Mouse (Mus musculus): ENCODE measurements at regions not wholly inside any gene's neighbourhood (a gene's known extent, or its start where the extent isn't known, plus 50 kb on each side); places are given as distances from the start of the nearest gene placed in this dataset.

GRCm38 (mm10) chr16:78247189-78247588 is 54.1 kb upstream of the Cxadr start:
- DNase-seq (ENCODE audit: low spot score): no peak

- DNase-seq (ENCODE audit: low spot score): no peak
Observed at GRCm38 (mm10) chr16:78242678-78243077, 58.6 kb upstream of the Cxadr start.

- no peak for DNase-seq (ENCODE audit: low spot score)
Observed at GRCm38 (mm10) chr16:78240152-78240551, 61.1 kb upstream of the Cxadr start.

- no peak for DNase-seq (ENCODE audit: low spot score)
Observed at GRCm38 (mm10) chr16:78238052-78238701, 63.1 kb upstream of the Cxadr start.

GRCm38 (mm10) chr16:78237641-78238051 is 63.6 kb upstream of the Cxadr start:
- DNase-seq (ENCODE audit: low spot score): no peak

- DNase-seq (ENCODE audit: low spot score): no peak
Observed at GRCm38 (mm10) chr16:78236746-78237640, 64.3 kb upstream of the Cxadr start.

GRCm38 (mm10) chr16:78232205-78232604 is 69.1 kb upstream of the Cxadr start:
- DNase-seq (ENCODE audit: low spot score): no peak

- no peak for DNase-seq (ENCODE audit: low spot score)
Observed at GRCm38 (mm10) chr16:78229013-78229412, 72.3 kb upstream of the Cxadr start.

GRCm38 (mm10) chr16:78222377-78222776 is 78.9 kb upstream of the Cxadr start:
- no peak for DNase-seq (ENCODE audit: low spot score)

GRCm38 (mm10) chr16:78221781-78222180 is 79.5 kb upstream of the Cxadr start:
- no peak for DNase-seq (ENCODE audit: low spot score)

GRCm38 (mm10) chr16:78217633-78218032 is 83.7 kb upstream of the Cxadr start:
- no peak for DNase-seq (ENCODE audit: low spot score)

- DNase-seq (ENCODE audit: low spot score): no peak
Observed at GRCm38 (mm10) chr16:78216752-78217351, 84.4 kb upstream of the Cxadr start.

GRCm38 (mm10) chr16:78211687-78212086 is 89.6 kb upstream of the Cxadr start:
- DNase-seq (ENCODE audit: low spot score): no peak

- DNase-seq (ENCODE audit: low spot score): no peak
Observed at GRCm38 (mm10) chr16:78208321-78208720, 93.0 kb upstream of the Cxadr start.

GRCm38 (mm10) chr16:78204332-78204731 is 97.0 kb upstream of the Cxadr start:
- DNase-seq (ENCODE audit: low spot score): no peak

- no peak for DNase-seq (ENCODE audit: low spot score)
Observed at GRCm38 (mm10) chr16:78200044-78200830, 101.1 kb upstream of the Cxadr start.

GRCm38 (mm10) chr16:78199252-78199651 is 102.0 kb upstream of the Cxadr start:
- DNase-seq (ENCODE audit: low spot score): no peak

- DNase-seq (ENCODE audit: low spot score): peak; percentile 64
Observed at GRCm38 (mm10) chr16:78198642-78199121, 102.6 kb upstream of the Cxadr start.

GRCm38 (mm10) chr16:78197252-78197896 is 103.9 kb upstream of the Cxadr start:
- peak; percentile 65 for DNase-seq (ENCODE audit: low spot score)

GRCm38 (mm10) chr16:78170627-78171605 is 130.4 kb upstream of the Cxadr start:
- DNase-seq (ENCODE audit: low spot score): no peak
